Mouse (Mus musculus) spleen, adult 12 weeks (tissue): ENCODE data around the gene Pfkp.

Experiments
- DNase-seq: peaks from one replicate; pipeline ENCODE4 v3.0.0; 2022; ENCODE audit warnings: low spot score

The Pfkp gene

GRCm38 (mm10) chr13:6648669-6649233, at the start of gene Pfkp:
Pfkp (minus strand) TSS chr13:6648777.
- peak; percentile 82 for DNase-seq

- DNase-seq: no peak
Observed at GRCm38 (mm10) chr13:6690607-6691006, 42.0 kb upstream of the Pfkp start.

GRCm38 (mm10) chr13:6689962-6690361, 41.4 kb upstream of the Pfkp start:
- DNase-seq: peak; percentile 33

- DNase-seq: no peak
Observed at GRCm38 (mm10) chr13:6688790-6689433, 40.3 kb upstream of the Pfkp start.

GRCm38 (mm10) chr13:6666887-6667286, 18.3 kb upstream of the Pfkp start:
- no peak for DNase-seq

- DNase-seq: no peak
Observed at GRCm38 (mm10) chr13:6665506-6665905, 16.9 kb upstream of the Pfkp start.

GRCm38 (mm10) chr13:6664216-6664615, 15.6 kb upstream of the Pfkp start:
- no peak for DNase-seq

GRCm38 (mm10) chr13:6659314-6659713, 10.7 kb upstream of the Pfkp start:
- DNase-seq: no peak

GRCm38 (mm10) chr13:6657300-6657699, 8.7 kb upstream of the Pfkp start:
- DNase-seq: no peak

- no peak for DNase-seq
Observed at GRCm38 (mm10) chr13:6649542-6649941, 965 bp upstream of the Pfkp start.

GRCm38 (mm10) chr13:6647992-6648668, 447 bp downstream of the Pfkp start:
- no peak for DNase-seq

GRCm38 (mm10) chr13:6647067-6647991, 1.2 kb downstream of the Pfkp start:
- peak; percentile 59 for DNase-seq

GRCm38 (mm10) chr13:6646674-6647066, 1.9 kb downstream of the Pfkp start:
- DNase-seq: no peak

- DNase-seq: no peak
Observed at GRCm38 (mm10) chr13:6646266-6646665, 2.3 kb downstream of the Pfkp start.

GRCm38 (mm10) chr13:6643968-6644367, 4.6 kb downstream of the Pfkp start:
- no peak for DNase-seq

GRCm38 (mm10) chr13:6643026-6643425, 5.6 kb downstream of the Pfkp start:
- DNase-seq: no peak

GRCm38 (mm10) chr13:6642453-6642852, 6.1 kb downstream of the Pfkp start:
- no peak for DNase-seq

GRCm38 (mm10) chr13:6641497-6641896, 7.1 kb downstream of the Pfkp start:
- DNase-seq: no peak

- DNase-seq: no peak
Observed at GRCm38 (mm10) chr13:6639507-6640030, 9.0 kb downstream of the Pfkp start.

GRCm38 (mm10) chr13:6638976-6639375, 9.6 kb downstream of the Pfkp start:
- no peak for DNase-seq

- no peak for DNase-seq
Observed at GRCm38 (mm10) chr13:6638425-6638824, 10.2 kb downstream of the Pfkp start.

GRCm38 (mm10) chr13:6637534-6638124, 10.9 kb downstream of the Pfkp start:
- DNase-seq: no peak
